In the genomic region with DNA sequence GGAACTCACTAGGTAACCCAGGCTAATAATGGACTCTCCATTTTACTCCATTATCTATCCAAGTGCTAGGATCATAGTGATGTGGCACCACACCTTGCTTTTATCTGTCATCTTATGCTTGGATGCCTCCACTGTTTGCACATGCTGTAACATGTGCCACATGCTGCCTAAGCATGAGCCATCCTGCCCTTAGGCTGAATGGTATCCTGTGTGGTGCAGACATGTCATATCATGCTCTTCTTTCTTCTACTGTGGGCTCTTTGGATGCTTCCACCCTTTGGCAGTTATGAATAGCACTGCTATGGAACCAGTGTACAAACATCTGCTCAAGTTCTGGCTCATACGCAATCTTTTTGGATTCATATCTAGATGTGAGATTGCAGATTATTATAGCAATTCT, we compare ENCODE assay signal across 28 mouse cellular contexts. TPM values are rescaled to one million over a fixed set of nuclear protein-coding genes. Genes with fewer than 3 reads are reported as not detected.
"Had no signal": no experiment of that assay in that cellular context is flagged by ENCODE, and none has a peak within 500 bp of the region (broad histone marks: within the 10 kb centered on the region; RNA-seq: fewer than 3 reads in every experiment).

No protein-coding gene starts in this region.

- H3K36me3 ChIP-seq: heart, embryonic 10.5 days; heart, embryonic 12.5 days; hindbrain, embryonic 13.5 days; hindbrain, embryonic 15.5 days; kidney, embryonic 15.5 days; limb, embryonic 12.5 days; limb, embryonic 15.5 days; liver, embryonic 12.5 days had no signal

- DNase-seq: gastrocnemius, adult 2 months; gastrocnemius, postnatal 10 days; gastrocnemius, postnatal 36 days; heart, adult 18-20 months; heart, postnatal 14 days; heart, postnatal 36 days; kidney, adult 11 months; kidney, adult 2 months; kidney, adult 9 months; kidney, postnatal 14 days; kidney, postnatal 36 days; layer of hippocampus, adult 9-11 months; layer of hippocampus, postnatal 36 days; left cerebral cortex, postnatal 4 days had no signal

- ATAC-seq: hindbrain, postnatal 0 days; intestine, embryonic 16.5 days; liver, embryonic 12.5 days had no signal

- H3K4me1 ChIP-seq: heart, embryonic 10.5 days; heart, embryonic 12.5 days; hindbrain, embryonic 15.5 days; kidney, embryonic 15.5 days; limb, embryonic 12.5 days; limb, embryonic 15.5 days; liver, embryonic 12.5 days had no signal

- H3K9ac ChIP-seq: heart, embryonic 12.5 days; hindbrain, embryonic 13.5 days; hindbrain, embryonic 15.5 days; kidney, embryonic 15.5 days; limb, embryonic 12.5 days; limb, embryonic 15.5 days; liver, embryonic 12.5 days; liver, embryonic 14.5 days had no signal

- H3K9me3 ChIP-seq: heart, embryonic 10.5 days; heart, embryonic 12.5 days; hindbrain, embryonic 13.5 days; hindbrain, embryonic 15.5 days; kidney, embryonic 15.5 days; limb, embryonic 12.5 days; limb, embryonic 15.5 days; liver, embryonic 12.5 days had no signal

- H3K4me3 ChIP-seq: gastrocnemius, adult 2 months; heart, embryonic 10.5 days; heart, embryonic 12.5 days; hindbrain, embryonic 13.5 days; hindbrain, embryonic 15.5 days; kidney, embryonic 15.5 days; limb, embryonic 12.5 days; limb, embryonic 15.5 days; liver, embryonic 12.5 days had no signal

- H3K27me3 ChIP-seq: hindbrain, embryonic 13.5 days; hindbrain, embryonic 15.5 days; limb, embryonic 12.5 days; limb, embryonic 15.5 days; liver, embryonic 12.5 days had no signal

- H3K4me2 ChIP-seq: heart, embryonic 12.5 days; hindbrain, embryonic 13.5 days; hindbrain, embryonic 15.5 days; kidney, embryonic 15.5 days; limb, embryonic 12.5 days; limb, embryonic 15.5 days; liver, embryonic 12.5 days had no signal

- H3K27ac ChIP-seq: gastrocnemius, adult 2 months; heart, embryonic 10.5 days; hindbrain, embryonic 13.5 days; hindbrain, embryonic 15.5 days; hindbrain, postnatal 0 days; kidney, embryonic 15.5 days; kidney, postnatal 0 days; limb, embryonic 12.5 days; limb, embryonic 15.5 days; liver, embryonic 12.5 days; liver, embryonic 14.5 days had no signal

RNA-seq across cellular contexts. Expression of a gene that starts 18.4 kb away (rescaled TPM):
- total RNA-seq: hematopoietic stem cell, adult 5-6 weeks; liver, adult 2 months had no signal
